Mouse (Mus musculus) layer of hippocampus, postnatal 10 days (tissue): Measurements from ENCODE around the gene Hist1h2ao. TPM values are rescaled to one million over a fixed set of nuclear protein-coding genes. Genes with fewer than 3 reads are reported as not detected.
"Not testable (repeated sequence)": the region's sequence is repeated elsewhere in the genome, so short reads cannot be mapped to it uniquely, and the experiment has no call there.

ENCODE experiments used
- DNase-seq, 2 experiments: peaks; one replicate each; pipeline ENCODE4 v3.0.0; 2021; ENCODE audit warnings: low spot score in 2 of 2
- long read RNA-seq: library from polyadenylated mRNA; stranded (forward); transcript quantifications from one replicate; pipeline ENCODE4 v2.0.0, GENCODE M21; 2023
- total RNA-seq, 2 experiments: library from RNA; stranded (reverse); gene quantifications; 2 replicates each; pipeline ENCODE4 v1.2.3; 2021

The Hist1h2ao gene
- total RNA-seq: 10 to 100 TPM; 36.4 to 41.0 TPM
- long read RNA-seq, partial matches to known transcripts: 0 of 4 reads
- long read RNA-seq, other reads (novel, unspliced or antisense): 0 of 4 reads

GRCm38 (mm10) chr13:21810073-21810472 lies at the start of gene Hist1h2ao, which contains the start of gene Hist1h2bq:
Hist1h2ao (plus strand) TSS chr13:21810465.
Hist1h2bq (minus strand) TSS chr13:21810197.
- DNase-seq: not testable (repeated sequence)

- peak; percentile 49 to 63 for DNase-seq
These were observed 31.2 kb upstream of the Hist1h2ao start for GRCm38 (mm10) chr13:21778814-21779766.

- DNase-seq: peak; percentile 19 to 39
These were observed 30.2 kb upstream of the Hist1h2ao start, which contains the start of gene Hist1h1b for GRCm38 (mm10) chr13:21779767-21780731. Hist1h1b (minus strand) TSS chr13:21780625.

- no peak for DNase-seq
These were observed 29.2 kb upstream of the Hist1h2ao start for GRCm38 (mm10) chr13:21781021-21781555.

DNA sequence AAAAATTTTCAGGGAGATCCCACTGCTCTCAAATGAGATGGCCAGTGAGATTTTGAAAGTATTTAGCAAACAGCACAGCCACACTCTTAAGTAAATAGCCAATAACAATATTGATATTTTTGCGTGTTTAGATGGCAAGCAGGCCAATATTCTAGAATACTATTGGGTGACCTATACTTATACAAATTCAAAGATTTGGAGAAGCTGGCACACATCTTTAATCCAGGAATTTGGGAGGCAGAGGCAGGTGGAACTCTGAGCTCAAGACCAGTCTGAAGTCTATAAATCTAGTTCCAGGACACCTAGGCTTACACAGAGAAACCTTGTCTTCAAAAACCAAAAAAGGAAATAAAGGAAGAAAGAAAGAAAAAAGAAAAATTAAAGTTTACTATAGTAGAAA lies 28.6 kb upstream of the Hist1h2ao start:
- DNase-seq: no peak

- peak; percentile 18 to 31 for DNase-seq
These were observed 27.7 kb upstream of the Hist1h2ao start for GRCm38 (mm10) chr13:21782361-21783254.

GRCm38 (mm10) chr13:21783255-21783617 lies 27.0 kb upstream of the Hist1h2ao start, which contains the start of gene Hist1h3i:
Hist1h3i (minus strand) TSS chr13:21783370.
- peak; percentile 37 to 42 for DNase-seq

DNA sequence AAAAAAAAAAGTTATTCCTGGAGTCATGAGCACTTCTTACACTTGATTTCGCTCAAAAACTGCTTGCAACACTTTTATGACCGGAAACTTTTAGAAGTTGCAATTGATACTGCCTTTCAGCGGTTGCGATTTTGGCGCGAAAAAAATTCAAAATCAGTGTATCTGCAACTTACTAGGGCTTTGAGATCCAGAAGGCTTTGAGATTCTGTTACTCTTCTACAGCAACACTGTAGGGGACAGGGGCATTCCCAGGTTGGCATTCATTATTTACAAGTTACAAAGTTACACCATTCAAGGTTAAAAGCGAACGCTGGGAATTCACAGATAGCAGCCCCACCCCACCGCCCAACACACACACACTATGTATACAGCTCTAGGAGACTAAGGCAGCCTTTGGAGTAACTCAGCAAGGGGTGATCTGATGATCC lies 26.5 kb upstream of the Hist1h2ao start:
- no peak for DNase-seq

GRCm38 (mm10) chr13:21784311-21784710 lies 26.0 kb upstream of the Hist1h2ao start:
- no peak for DNase-seq

GRCm38 (mm10) chr13:21786189-21786898 lies 23.9 kb upstream of the Hist1h2ao start:
- DNase-seq: no peak

- DNase-seq: peak; percentile 82 to 85
These were observed 23.2 kb upstream of the Hist1h2ao start, which contains the start of the genes Hist1h2an and Hist1h2bp for GRCm38 (mm10) chr13:21786899-21787629. Hist1h2an (minus strand) TSS chr13:21787218. Hist1h2bp (plus strand) TSS chr13:21787461.

- DNase-seq: no peak
These were observed 22.3 kb upstream of the Hist1h2ao start for GRCm38 (mm10) chr13:21787760-21788593.

DNA sequence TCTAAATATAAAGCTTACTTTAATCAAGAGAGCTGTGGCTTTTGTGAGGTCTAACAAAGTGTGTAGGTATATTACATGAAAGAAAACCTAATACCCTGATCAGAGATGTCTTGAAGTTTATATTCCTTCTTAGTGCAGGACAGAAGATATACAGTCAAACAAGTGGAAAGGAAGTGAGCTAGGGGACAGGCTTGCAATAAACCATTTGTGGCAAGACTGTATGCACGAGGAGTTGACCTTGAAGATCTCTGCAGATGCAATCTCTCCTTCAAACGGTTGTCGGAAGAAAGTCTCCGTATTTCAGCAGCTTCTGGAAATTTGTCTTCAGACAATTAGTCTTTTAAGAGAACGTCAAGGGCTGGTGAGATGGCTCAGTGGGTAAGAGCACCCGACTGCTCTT lies 20.3 kb upstream of the Hist1h2ao start:
- no peak for DNase-seq

- DNase-seq: no peak
These were observed 19.5 kb upstream of the Hist1h2ao start for GRCm38 (mm10) chr13:21790601-21791283.

DNA sequence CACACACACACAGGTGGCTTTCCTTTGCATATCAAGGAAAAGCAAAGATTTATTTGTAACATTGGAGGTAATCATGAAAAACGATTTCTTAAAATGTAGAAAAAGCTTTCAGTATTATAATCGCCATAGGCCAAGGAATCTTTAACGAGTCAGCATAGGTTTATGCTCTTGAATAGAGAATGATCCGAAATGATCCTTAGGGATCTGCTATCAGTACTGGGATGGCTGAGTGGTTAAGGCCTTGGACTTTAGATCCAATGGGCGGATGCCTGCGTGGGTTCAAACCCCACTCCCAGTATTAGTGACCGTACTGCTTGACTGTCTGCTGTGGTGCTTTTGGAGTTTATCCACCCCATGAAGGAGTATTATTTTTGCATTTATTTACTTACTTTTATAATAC lies 14.7 kb upstream of the Hist1h2ao start:
- peak in 1 of 2 experiments; percentile 2 for DNase-seq

GRCm38 (mm10) chr13:21797163-21797562 lies 13.1 kb upstream of the Hist1h2ao start:
- not testable (repeated sequence) for DNase-seq

DNA sequence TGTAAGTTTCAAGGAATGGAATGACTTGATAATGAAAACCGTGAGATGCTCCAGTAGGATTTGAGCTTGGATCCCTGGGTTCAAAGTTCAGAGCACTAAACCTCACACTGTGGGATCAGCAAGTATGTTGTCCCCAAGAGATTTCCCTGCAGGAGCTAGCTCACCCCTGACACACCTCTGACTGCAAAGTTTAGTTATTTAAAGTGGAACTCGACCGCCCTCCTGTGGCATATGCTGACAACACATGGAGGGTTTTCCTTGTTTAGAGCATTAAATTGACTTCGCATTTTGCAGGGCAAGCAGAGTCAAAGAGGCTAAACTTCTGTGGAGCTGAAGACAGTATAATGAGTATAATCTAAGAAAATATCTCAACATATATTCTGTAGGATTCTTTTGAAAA lies 7.2 kb upstream of the Hist1h2ao start:
- DNase-seq: not testable (repeated sequence)
